Mouse (Mus musculus): ENCODE data around the gene Coro2a.

Coro2a gene

DNA sequence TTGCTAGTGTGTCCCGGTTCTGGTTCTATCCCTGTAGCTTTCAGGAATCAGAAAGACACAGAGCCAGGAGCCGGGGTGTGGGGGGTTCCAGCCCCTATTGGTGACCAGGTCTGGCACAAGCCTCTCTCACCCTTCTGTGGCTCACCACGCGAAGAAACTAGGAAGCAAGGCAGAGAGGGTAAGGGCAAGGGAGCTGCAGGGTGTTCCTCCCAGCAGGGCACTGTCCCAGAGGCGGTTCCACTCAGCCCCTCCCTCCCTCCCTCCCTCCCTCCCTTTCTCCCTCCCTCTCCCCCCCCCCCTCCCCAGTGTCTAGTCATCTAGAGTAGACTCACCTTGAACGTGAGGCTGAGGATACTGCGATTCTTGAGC lies 74.5 kb downstream of the Coro2a start:
- DNase-seq (ENCODE audit: low read depth, low spot score): peak; percentile 53

DNA sequence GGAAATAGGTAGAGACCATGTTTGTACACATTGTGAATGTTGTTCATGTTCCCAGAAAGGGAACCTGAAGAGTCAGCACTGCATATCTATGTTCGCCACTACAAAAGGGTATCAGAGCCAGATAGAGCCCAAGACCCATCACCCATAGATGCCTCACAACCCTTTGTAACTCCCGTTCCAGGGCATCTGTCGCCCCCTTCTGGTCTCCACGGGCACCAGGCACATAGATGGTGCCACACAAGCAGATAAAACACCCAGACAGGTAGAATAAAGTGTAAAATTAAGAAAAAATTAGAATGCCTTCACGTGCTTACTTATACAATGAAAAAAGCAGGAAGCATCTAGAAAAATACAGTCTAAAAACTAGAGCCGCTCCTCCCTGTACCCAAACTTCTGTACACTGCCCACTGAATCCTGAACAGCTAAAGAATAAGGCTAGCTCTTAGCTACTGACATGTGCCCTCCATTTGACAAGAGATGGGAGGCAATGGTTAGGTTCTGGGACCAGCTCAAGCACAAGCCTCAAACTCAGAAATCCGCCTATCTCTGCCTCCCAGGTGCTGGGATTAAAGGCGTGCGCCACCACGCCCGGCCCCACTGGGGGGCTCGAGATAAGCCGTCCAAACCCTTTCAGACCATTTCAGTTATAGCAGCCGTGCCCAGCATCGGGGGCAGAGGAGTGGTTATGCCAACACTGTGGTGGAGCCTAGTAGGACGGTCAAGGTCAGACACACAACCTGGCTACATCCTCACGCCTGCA lies 75.0 kb downstream of the Coro2a start:
- peak; percentile 67 for DNase-seq (ENCODE audit: low read depth, low spot score)

DNA sequence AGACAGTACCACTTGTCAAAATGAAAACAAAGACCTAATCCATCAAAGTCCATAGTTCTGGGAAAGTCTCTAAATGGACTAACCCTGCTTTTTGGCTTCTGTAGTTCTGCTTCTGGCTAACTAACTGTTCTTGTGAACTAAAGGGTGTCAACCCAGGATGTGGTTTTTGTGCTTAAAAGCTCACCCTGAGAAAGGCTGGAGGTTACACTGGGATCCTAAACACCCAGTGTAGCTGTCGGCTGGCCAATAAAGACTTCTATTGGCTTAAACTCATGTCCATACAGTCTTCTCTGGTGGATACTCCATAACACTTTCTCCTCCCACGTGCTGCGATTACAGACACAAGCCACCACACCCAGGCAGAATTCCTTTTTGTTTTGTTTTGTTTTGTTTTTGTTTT lies 75.8 kb downstream of the Coro2a start:
- peak; percentile 65 for DNase-seq (ENCODE audit: low read depth, low spot score)

DNA sequence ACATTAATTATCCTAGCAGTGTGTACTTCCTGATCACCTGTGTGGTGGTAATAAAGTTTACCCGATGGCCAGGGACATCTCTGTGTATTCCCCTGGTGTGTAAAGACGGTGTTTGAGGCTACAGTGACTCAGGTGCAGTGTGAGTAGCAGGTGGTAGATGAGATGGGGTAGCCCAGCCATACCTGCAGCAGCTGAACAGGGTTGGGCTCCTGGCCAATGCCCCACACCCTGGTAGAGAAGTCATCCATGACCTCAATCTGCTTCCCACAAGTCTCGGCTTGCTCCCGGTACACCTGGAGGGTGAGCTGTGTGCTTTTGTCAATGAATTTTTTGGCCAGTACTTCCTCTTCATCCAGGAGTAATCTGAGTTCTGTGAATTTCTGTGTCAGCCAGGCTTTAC lies 78.7 kb downstream of the Coro2a start:
- no peak for DNase-seq (ENCODE audit: low read depth, low spot score)

DNA sequence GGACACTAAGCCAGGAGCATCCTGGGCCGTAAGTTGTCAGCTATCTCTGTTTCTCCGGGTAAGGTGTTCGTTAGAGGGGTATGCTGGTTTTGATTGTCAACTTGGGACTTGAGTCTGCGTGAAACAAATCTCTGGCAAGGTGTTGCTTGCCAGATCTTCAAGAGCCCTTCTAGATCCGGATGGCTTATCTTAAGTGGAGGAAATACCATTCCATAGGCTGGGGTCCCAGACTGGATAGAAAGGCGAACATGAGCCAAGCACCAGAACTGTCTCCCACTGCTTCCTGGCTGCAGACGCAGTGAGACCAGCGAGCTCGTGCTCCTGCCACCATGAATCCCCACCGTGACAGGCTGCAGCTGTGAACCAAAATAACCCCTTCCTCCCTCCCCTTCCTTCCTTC lies 80.5 kb downstream of the Coro2a start:
- no peak for DNase-seq (ENCODE audit: low read depth, low spot score)

DNA sequence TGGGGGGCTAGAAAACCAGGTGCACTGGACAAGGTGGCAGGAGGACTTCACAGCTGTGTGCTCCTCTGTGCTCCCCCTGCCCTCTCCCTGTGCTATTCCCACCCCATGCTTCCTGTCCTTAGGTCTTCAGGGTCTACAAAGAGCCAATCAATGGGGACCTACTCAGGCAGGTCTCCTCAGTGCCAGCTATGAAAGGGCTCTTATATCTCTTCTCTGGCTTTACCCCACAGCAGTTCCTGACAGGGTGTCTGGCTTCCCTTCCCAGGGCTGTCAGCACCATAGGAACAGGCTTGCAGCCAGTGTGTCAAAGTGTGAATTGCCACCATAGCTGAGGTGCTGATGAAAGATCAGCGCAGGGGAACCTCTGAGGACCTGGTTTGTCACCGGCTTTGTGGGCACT lies 81.5 kb downstream of the Coro2a start:
- no peak for DNase-seq (ENCODE audit: low read depth, low spot score)

DNA sequence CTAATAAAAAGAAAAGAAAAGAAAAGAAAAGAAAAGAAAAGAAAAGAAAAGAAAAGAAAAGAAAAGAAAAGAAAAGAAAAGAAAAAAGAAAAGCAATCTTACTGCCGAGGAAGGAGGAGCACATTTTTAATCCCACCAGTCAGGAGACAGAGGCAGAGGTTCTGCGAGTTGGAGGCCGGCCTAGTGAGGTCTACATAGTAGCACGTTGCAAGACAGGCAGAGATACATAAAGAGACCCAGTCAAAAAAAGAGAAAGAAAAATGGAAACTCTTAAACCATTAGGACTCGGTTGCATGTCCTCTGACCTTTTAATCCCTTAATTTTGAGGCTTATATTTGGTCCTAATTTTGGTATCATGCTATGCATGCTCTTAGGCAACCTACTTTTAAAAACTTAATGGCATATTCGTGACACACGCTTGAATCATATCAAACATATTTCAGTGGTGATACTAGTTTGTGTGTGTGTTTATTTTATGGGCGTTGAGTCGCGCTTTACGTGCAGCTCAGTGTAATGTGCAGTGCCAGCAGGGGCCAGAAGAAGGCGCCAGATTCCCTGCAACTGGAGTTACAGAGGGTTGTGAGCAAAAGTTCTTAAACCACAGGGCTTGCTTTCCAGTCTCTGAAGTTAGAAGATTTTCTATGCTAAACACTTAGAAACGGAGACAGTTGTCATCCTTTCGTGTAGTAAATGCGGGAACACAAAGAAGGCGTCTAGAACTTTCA lies 94.1 kb downstream of the Coro2a start:
- DNase-seq (ENCODE audit: low read depth, low spot score): peak; percentile 88

DNA sequence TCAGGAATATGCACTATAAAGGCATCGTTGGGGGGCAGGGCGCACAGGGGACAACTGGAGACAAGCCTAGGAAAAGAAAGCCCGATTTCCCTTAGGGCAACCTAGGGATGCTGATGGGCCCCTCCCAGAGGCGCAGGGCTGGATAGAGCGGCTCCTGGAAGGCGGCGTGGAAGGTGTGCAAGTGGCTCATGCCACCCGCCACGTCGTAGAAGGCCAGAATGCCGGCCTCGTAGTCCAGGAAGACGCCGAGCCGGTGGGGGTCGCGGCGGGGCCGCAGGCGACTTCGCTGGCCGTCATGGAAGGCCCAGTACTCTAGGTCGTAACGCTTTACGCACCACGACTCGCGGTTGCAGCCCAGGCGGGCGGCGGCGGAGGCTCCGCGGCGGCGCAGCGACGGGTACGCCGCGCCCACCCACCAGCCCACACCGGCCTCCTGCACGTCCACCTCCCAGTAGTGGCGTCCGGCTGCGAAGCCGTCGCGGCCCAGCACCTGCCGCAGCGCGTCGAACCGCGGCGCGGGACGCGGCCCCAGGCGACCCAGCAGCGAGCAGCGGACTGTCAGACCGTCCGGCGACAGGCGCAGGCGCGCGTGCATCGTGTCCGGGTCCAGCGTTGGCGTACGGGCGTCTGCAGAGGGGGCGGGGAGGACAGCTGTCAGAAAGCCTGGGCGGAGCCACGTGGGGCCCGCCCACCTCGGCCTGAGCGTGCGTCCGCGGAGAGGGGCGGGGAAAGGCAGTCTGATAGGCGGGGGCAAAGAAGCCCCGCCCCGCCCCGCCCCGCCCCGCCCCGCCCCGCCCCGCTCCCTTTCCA lies 95.0 kb downstream of the Coro2a start:
- peak; percentile 91 for DNase-seq (ENCODE audit: low read depth, low spot score)

DNA sequence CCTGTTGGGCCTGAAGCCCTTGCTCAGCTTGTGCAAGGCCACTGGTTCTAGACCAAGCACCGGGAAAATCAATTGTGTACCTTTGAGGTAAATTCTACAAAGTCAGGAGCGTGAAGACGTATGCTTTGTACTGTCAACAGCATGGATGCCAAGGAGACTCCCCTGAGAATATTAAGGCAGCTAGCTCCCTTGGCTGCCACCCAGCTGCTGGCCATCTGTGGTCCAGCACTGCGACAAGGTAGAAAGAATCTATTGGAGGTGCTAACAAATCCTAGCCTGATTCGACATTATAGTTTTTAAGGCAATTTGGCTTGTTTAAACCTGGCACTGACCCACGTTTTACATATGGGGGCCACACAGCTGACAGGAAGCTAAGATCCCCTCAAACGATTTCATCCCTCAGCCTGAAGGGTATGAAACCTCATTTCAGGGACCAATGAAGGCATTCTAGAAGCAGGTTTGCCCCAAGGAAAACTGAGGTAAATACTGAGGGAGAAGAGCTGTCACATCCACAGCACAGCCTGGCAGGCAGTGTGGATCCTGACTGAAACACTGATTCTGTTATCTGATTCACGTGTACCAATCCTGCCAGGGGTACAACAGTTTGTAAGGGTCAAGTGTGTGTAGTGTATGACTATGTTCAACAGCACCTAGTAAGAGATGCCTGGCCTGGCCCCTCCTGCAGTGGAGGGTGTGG lies 96.5 kb downstream of the Coro2a start:
- DNase-seq (ENCODE audit: low read depth, low spot score): no peak

DNA sequence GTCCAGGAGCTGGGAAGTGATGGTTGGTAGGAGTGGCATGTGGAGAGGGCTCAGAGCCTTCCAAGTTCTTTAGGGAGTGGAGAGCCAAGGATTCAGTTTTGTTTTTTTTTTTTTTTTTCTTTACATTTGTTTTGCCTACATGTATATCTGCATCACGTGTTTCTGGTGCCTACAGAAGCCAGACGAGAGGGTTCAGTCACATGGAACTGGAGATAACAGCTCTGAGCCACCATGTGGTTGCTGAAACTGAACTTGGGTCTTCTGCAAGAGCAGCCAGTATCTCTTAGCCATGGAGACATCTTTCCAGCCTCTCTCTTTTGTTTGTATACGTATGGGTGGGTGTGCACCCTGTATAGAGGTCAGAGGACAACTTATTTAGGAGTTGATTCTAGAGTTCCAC lies 98.1 kb downstream of the Coro2a start:
- DNase-seq (ENCODE audit: low read depth, low spot score): no peak

DNA sequence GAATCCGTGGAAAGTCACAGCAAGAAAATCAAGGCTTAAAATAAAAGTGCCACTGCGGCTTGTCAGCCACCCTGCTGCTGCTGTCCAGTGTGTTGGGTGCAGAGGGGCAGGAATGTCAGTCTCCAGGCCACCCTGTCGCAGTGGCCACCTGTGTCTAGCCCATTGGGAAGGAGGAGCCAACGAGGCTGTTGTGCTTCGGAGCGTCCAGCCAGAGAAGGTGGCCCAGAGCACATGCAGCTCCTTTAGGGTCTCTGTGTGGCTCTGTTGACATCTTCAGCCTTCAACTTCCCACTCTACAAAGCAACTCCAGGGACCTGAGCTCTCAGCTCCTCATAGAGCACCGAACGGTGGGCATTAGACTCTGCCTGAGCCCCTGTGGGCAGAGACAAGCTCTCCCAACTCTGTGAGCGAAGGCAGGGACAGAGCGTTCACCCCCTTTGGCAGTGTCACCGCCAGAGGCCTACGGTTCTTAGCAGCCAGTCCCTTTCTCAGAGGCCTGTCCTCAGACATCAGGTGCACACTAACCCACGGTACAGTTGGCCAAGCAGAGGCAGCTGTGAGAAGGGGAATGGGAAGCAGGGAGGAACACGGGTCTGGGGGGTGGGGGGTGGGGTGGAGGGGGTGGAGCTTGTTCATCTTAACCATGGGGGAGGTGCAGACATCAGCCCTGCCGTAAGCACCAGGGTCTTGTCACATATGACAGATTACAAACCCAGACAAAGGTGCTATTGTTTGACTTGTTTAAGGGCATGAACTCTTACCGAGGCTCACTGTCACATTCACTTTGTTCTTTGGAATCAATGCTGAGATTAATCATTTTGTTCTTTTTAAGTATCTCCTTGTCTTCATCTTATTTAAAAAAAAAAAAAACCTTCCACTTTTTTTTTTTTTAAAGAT lies 99.1 kb downstream of the Coro2a start:
- DNase-seq (ENCODE audit: low read depth, low spot score): no peak

DNA sequence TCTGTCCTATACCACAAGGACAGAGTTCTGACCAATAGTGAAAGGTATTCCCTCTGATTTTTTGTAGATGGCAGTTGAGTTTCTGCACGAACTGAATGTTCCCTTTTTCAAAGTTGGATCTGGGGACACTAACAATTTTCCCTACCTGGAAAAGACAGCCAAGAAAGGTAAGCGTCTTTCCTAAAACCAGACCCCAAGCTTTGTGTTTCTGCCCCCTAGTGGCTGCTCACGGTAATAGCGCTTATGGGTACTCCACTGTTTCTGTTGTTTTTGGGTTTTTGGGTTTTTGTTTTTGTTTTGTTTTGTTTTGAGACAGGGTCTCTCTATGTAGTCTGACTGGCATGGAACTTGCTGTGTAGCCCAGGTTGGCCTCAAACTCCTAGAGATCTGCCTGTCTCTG lies 103.0 kb downstream of the Coro2a start:
- peak; percentile 51 for DNase-seq (ENCODE audit: low read depth, low spot score)

DNA sequence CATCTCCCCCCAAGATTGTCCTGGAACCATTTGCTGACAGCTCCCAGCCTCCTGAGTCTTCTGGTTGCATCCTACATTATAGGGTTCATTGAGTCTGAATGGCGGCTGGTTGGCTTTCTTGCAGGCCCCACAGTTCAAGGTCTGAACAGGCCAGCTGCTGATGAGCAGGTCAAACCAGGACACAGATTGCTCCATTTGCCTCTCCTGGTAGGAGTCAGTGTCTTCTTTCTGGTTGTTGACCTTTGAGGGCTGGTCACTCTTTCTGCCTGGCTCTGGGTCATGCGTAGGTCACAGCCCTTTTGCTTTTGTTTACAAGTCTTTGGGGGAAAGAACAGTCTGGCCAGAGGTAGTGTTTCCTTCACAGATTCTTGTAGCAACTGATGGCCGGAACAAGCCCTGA lies 103.5 kb downstream of the Coro2a start:
- DNase-seq (ENCODE audit: low read depth, low spot score): no peak

DNA sequence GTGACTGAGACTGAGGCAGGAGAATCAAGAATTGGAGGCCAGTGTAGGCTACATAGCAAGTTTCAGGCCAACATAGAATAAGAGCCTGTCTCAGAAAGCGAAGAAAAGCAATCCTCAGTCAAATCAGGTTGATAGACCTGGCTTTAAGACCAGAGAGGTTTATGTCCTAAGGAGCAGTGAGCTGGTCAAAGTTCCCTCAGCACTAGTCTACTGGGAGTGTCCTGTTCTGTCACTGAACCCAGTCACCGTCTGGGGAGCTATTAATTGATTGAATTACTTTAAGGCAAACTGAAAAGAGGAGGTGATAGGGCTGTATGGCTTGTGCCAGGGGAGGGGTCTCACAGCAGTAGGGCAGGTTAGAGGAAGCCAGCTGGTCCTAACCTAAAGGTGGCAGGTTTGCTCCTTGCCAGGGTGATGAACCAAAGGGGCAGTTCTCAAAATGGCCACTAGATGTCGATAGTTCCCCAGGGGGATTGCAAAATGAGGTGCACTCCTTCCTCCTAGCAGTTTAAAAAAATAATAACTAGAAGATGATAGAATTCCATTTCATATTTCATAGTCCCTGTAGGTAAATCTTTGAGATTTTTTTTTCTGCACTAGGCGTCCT lies 104.6 kb downstream of the Coro2a start:
- DNase-seq (ENCODE audit: low read depth, low spot score): peak; percentile 80

DNA sequence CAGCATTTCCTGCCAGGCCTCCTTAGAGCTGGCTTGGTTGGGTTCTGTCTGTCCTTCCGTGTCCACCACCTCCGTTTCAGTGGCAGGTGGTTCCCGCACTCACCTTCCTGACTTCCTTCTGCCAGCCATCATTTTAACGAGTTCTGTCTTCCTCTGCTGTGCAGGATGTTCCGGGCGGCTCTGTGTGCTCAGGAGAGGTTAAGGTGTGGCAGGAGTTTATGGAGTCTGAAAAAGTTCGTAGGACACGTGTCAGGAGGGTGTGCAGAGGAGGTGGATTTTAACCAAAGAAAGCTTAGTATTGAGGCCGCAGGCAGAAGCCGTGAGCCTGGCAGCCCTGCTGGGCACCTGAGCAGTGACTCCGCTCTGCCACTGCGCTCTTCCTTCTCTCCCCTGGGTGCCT lies 106.5 kb downstream of the Coro2a start:
- no peak for DNase-seq (ENCODE audit: low read depth, low spot score)

DNA sequence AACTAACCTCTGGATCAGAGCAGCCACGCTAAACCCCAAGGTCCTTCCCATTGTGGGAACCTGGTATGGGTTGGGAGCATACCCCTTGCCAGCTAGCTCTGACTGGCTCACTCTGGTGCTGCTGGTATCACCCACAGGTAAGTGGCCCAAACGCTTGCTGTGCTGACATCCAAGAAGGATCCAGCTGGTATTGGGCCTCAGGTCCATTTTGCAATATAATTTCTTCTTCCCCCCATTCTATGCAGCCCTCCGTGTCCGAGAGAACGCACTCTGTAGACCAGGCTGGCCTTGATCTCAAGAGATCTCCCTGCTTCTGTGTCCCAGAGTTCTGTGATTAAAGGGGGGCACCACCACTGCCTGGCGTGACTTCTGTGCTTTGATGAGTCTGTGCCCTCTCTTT lies 108.9 kb downstream of the Coro2a start:
- no peak for DNase-seq (ENCODE audit: low read depth, low spot score)

DNA sequence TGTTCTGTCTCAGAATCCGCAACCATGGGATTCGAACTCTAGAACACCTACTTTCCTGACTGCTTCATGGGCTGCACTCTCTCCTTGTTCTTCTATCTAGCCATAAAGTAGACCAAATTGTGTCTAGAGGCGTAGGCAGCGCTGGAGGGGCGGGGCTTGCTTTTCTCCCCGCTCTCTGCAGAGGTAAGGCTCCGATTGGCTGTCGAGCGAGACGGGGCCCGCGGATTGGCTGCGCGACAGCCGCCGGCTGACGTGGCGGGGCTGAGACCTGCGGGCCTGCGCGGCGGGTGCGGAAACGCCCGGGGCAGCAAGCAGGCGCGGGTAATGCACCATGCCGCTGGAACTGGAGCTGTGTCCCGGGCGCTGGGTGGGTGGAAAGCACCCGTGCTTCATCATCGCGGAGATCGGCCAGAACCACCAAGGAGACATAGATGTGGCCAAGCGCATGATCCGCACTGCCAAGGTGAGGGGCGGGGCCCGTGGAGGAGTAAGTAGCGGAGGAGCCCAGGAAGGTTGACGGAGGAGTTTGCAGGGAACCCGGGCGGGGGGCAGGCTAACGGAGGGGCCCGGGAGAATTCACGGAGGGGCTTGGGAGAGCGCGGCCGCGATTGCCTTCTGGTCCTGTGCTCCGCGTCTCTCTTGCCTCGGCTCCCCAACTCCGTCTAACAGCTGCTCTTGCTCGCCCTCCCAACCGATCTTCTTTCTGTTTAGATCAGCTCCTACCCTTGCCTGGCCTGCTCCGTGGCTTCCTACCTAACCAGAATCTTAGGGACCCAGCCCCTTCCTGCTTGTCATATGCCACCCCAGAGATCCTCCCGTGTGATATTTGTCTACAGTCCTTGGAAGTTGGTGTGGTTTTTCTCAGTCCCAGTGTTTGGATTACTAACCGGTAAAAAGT lies 112.7 kb downstream of the Coro2a start, which contains the start of gene Nans:
Gene Nans, plus strand, starts transcription at position 221 of the 898 bp plus-strand sequence.
- peak; percentile 97 for DNase-seq (ENCODE audit: low read depth, low spot score)

DNA sequence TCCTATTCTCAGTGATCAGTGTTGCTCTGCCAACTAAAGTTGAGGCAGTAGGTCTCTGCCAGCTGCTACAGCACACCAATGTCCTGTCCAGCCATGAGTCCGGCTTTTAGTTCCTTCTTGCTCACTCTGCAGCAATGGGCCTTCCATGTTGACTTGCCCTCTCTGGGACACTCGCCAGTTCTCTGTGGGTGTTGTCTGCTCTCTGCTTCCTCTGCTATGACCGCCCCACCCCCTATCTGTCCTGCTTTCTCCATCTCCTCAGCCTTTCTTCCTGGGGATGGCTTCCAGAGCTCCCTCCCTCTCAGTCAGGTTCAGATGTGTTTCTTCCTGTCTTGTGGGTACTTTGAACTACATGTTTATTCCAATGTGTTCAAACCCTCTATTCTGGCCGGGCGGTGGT lies 114.7 kb downstream of the Coro2a start:
- DNase-seq (ENCODE audit: low read depth, low spot score): no peak
